Mouse (Mus musculus): ENCODE measurements at regions not wholly inside any gene's neighbourhood (a gene's known extent, or its start where the extent isn't known, plus 50 kb on each side); places are given as distances from the start of the nearest gene placed in this dataset.

GRCm38 (mm10) chr9:94467846-94468245, 70.0 kb downstream of the 1190002N15Rik start:
- Histone ChIP-seq H3K4me1 (ENCODE audit: control insufficient read depth, insufficient read depth, low read length) (no peaks in the 10 kb centered on the region), H3K27ac (ENCODE audit: insufficient read depth, low read length) (no peak overlapping the region), H3K4me3 (ENCODE audit: insufficient read depth, low read length) (no peak overlapping the region)
- TF ChIP-seq POLR2A (IDR thresholded peaks at IDR 0.05; ENCODE audit: low read depth, low read length) (no peak), CTCF (IDR thresholded peaks at IDR 0.05; ENCODE audit: borderline replicate concordance, insufficient read depth, low read length) (no peak)

GRCm38 (mm10) chr9:94456085-94456531, 81.8 kb downstream of the 1190002N15Rik start:
- Histone ChIP-seq H3K4me3 (ENCODE audit: insufficient read depth, low read length) (no peak overlapping the region), H3K27ac (ENCODE audit: insufficient read depth, low read length) (no peak overlapping the region), H3K4me1 (ENCODE audit: control insufficient read depth, insufficient read depth, low read length) (peaks cover 2% of the 10 kb centered on the region; the same call in 1 of the 2 replicates)
- TF ChIP-seq POLR2A (IDR thresholded peaks at IDR 0.05; ENCODE audit: low read depth, low read length) (no peak), CTCF (IDR thresholded peaks at IDR 0.05; ENCODE audit: borderline replicate concordance, insufficient read depth, low read length) (no peak)

GRCm38 (mm10) chr9:94455466-94455865, 82.4 kb downstream of the 1190002N15Rik start:
- TF ChIP-seq CTCF (IDR thresholded peaks at IDR 0.05; ENCODE audit: borderline replicate concordance, insufficient read depth, low read length) (no peak), POLR2A (IDR thresholded peaks at IDR 0.05; ENCODE audit: low read depth, low read length) (no peak)
- Histone ChIP-seq H3K27ac (ENCODE audit: insufficient read depth, low read length) (no peak overlapping the region), H3K4me1 (ENCODE audit: control insufficient read depth, insufficient read depth, low read length) (peaks cover 2% of the 10 kb centered on the region; the same call in 1 of the 2 replicates), H3K4me3 (ENCODE audit: insufficient read depth, low read length) (no peak overlapping the region)

GRCm38 (mm10) chr9:94449911-94450310, 88.0 kb downstream of the 1190002N15Rik start:
- no peak for TF ChIP-seq POLR2A (IDR thresholded peaks at IDR 0.05; ENCODE audit: low read depth, low read length)
- no peak for TF ChIP-seq CTCF (IDR thresholded peaks at IDR 0.05; ENCODE audit: borderline replicate concordance, insufficient read depth, low read length)
- Histone ChIP-seq H3K27ac (ENCODE audit: insufficient read depth, low read length) (no peak overlapping the region), H3K4me3 (ENCODE audit: insufficient read depth, low read length) (no peak overlapping the region), H3K4me1 (ENCODE audit: control insufficient read depth, insufficient read depth, low read length) (no peaks in the 10 kb centered on the region)

- no peak overlapping the region for H3K27ac ChIP-seq (ENCODE audit: insufficient read depth, low read length)
- no peak overlapping the region for H3K4me3 ChIP-seq (ENCODE audit: insufficient read depth, low read length)
- no peaks in the 10 kb centered on the region for H3K4me1 ChIP-seq (ENCODE audit: control insufficient read depth, insufficient read depth, low read length)
- TF ChIP-seq POLR2A (IDR thresholded peaks at IDR 0.05; ENCODE audit: low read depth, low read length) (no peak), CTCF (IDR thresholded peaks at IDR 0.05; ENCODE audit: borderline replicate concordance, insufficient read depth, low read length) (no peak)
Observed at GRCm38 (mm10) chr9:94446182-94446763, 91.6 kb downstream of the 1190002N15Rik start.

- H3K4me1 ChIP-seq (ENCODE audit: control insufficient read depth, insufficient read depth, low read length) = no peaks in the 10 kb centered on the region
- TF ChIP-seq POLR2A (IDR thresholded peaks at IDR 0.05; ENCODE audit: low read depth, low read length) (no peak), CTCF (IDR thresholded peaks at IDR 0.05; ENCODE audit: borderline replicate concordance, insufficient read depth, low read length) (no peak)
- H3K27ac ChIP-seq (ENCODE audit: insufficient read depth, low read length) = no peak overlapping the region
- H3K4me3 ChIP-seq (ENCODE audit: insufficient read depth, low read length) = no peak overlapping the region
Observed at GRCm38 (mm10) chr9:94444140-94444789, 93.6 kb downstream of the 1190002N15Rik start.

- Histone ChIP-seq H3K4me1 (ENCODE audit: control insufficient read depth, insufficient read depth, low read length) (no peaks in the 10 kb centered on the region), H3K27ac (ENCODE audit: insufficient read depth, low read length) (no peak overlapping the region), H3K4me3 (ENCODE audit: insufficient read depth, low read length) (no peak overlapping the region)
- TF ChIP-seq POLR2A (IDR thresholded peaks at IDR 0.05; ENCODE audit: low read depth, low read length) (no peak), CTCF (IDR thresholded peaks at IDR 0.05; ENCODE audit: borderline replicate concordance, insufficient read depth, low read length) (no peak)
Observed at GRCm38 (mm10) chr9:94441393-94441792, 96.5 kb downstream of the 1190002N15Rik start.

- no peak overlapping the region for H3K4me3 ChIP-seq (ENCODE audit: insufficient read depth, low read length)
- peaks cover 2% of the 10 kb centered on the region; the same call in 1 of the 2 replicates for H3K4me1 ChIP-seq (ENCODE audit: control insufficient read depth, insufficient read depth, low read length)
- no peak overlapping the region for H3K27ac ChIP-seq (ENCODE audit: insufficient read depth, low read length)
- TF ChIP-seq POLR2A (IDR thresholded peaks at IDR 0.05; ENCODE audit: low read depth, low read length) = no peak
- TF ChIP-seq CTCF (IDR thresholded peaks at IDR 0.05; ENCODE audit: borderline replicate concordance, insufficient read depth, low read length) = no peak
Observed at GRCm38 (mm10) chr9:94433468-94433867, 104.4 kb downstream of the 1190002N15Rik start.

GRCm38 (mm10) chr9:94432144-94432747, 105.6 kb downstream of the 1190002N15Rik start:
- Histone ChIP-seq H3K4me3 (ENCODE audit: insufficient read depth, low read length) (no peak overlapping the region), H3K4me1 (ENCODE audit: control insufficient read depth, insufficient read depth, low read length) (peaks cover 2% of the 10 kb centered on the region; the same call in 1 of the 2 replicates), H3K27ac (ENCODE audit: insufficient read depth, low read length) (no peak overlapping the region)
- TF ChIP-seq CTCF (IDR thresholded peaks at IDR 0.05; ENCODE audit: borderline replicate concordance, insufficient read depth, low read length) = no peak
- no peak for TF ChIP-seq POLR2A (IDR thresholded peaks at IDR 0.05; ENCODE audit: low read depth, low read length)

- peaks cover 2% of the 10 kb centered on the region; the same call in 1 of the 2 replicates for H3K4me1 ChIP-seq (ENCODE audit: control insufficient read depth, insufficient read depth, low read length)
- no peak overlapping the region for H3K4me3 ChIP-seq (ENCODE audit: insufficient read depth, low read length)
- TF ChIP-seq POLR2A (IDR thresholded peaks at IDR 0.05; ENCODE audit: low read depth, low read length) (no peak), CTCF (IDR thresholded peaks at IDR 0.05; ENCODE audit: borderline replicate concordance, insufficient read depth, low read length) (no peak)
- H3K27ac ChIP-seq (ENCODE audit: insufficient read depth, low read length) = no peak overlapping the region
Observed at GRCm38 (mm10) chr9:94431540-94431939, 106.3 kb downstream of the 1190002N15Rik start.

Data from embryonic fibroblast, embryonic 13.5 days (primary cell).